Mouse (Mus musculus) stomach, embryonic 16.5 days (tissue): ENCODE measurements at regions not wholly inside any gene's neighbourhood (a gene's known extent, or its start where the extent isn't known, plus 50 kb on each side); places are given as distances from the start of the nearest gene placed in this dataset.

ENCODE experiments used
- ATAC-seq: fragments of 200-750 bp; cut with Nextera tagmentation; 2 replicates; pipeline ENCODE4 v1.8.0; 2017; ENCODE audit warnings: moderate number of reproducible peaks, moderate TSS enrichment; ENCODE audit not compliant: insufficient read depth, low FRiP score
- H3K27ac ChIP-seq: fragments of 300-500 bp; sonication (generic); 2 replicates; pipeline ENCODE4 v1.5.1; 2014; ENCODE audit warnings: low read length
- H3K27me3 ChIP-seq: fragments of 300-500 bp; sonication (generic); 2 replicates; pipeline ENCODE4 v1.6.1; 2014; ENCODE audit warnings: low read length, control low read depth, mixed read lengths; ENCODE audit not compliant: control insufficient read depth, insufficient read depth
- H3K36me3 ChIP-seq: fragments of 300-500 bp; sonication (generic); 2 replicates; pipeline ENCODE4 v1.6.1; 2014; ENCODE audit warnings: low read length; ENCODE audit not compliant: control insufficient read depth, insufficient read depth
- H3K4me1 ChIP-seq: fragments of 300-500 bp; sonication (generic); 2 replicates; pipeline ENCODE4 v1.6.1; 2014; ENCODE audit warnings: low read length, control low read depth, mixed read lengths; ENCODE audit not compliant: control insufficient read depth, insufficient read depth
- H3K4me2 ChIP-seq: fragments of 300-500 bp; sonication (generic); 2 replicates; pipeline ENCODE4 v1.6.1; 2014; ENCODE audit warnings: low read depth, low read length, mixed read lengths
- H3K4me3 ChIP-seq: fragments of 300-500 bp; sonication (generic); replicated peaks from 2 replicates; pipeline ENCODE4 v1.5.1; 2014; ENCODE audit warnings: mild to moderate bottlenecking, low read length
- H3K9ac ChIP-seq: fragments of 300-500 bp; sonication (generic); 2 replicates; pipeline ENCODE4 v1.6.1; 2014; ENCODE audit warnings: low read length
- H3K9me3 ChIP-seq: fragments of 300-500 bp; sonication (generic); replicated peaks from 2 replicates; pipeline ENCODE4 v1.6.1; 2016; ENCODE audit warnings: low read length, control low read depth; ENCODE audit not compliant: control insufficient read depth
- WGBS: fragments of 180-500 bp; shearing (Covaris S2); extraction: QIAGEN DNeasy Blood & Tissue Kit; methylation state at CpG from one replicate; pipeline ENCODE4 v1.1.7; 2014; 5-methylcytosine and 5-hydroxymethylcytosine counted together

DNA sequence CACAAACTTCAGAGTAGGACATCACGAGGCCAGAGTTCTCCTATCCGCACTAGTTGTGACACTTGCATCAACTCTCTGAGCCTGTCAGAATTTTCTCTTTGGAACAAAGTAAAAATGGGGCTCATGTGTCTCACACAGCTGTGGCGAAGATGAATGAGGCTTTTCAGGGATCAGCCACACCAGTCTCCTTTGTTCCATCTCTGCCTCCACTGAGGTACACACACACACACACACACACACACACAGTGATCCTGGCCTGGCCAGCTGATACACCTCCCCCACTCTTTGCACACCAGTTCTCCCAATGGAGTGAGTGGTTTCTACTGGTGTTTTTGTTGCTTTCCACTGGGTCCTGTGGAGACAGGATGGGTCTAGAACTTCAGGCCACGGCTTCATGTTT lies 105.9 kb upstream of the D7Ertd443e start:
- Histone ChIP-seq H3K27me3 (no peaks in the 10 kb centered on the region), H3K9me3 (no peaks in the 10 kb centered on the region), H3K4me2 (no peak overlapping the region), H3K4me3 (no peak overlapping the region), H3K9ac (no peak overlapping the region), H3K36me3 (no peaks in the 10 kb centered on the region), H3K4me1 (no peaks in the 10 kb centered on the region), H3K27ac (no peak overlapping the region)
- no peak for ATAC-seq
- WGBS: 73% methylated on average over 4 of the region's 4 CpGs

DNA sequence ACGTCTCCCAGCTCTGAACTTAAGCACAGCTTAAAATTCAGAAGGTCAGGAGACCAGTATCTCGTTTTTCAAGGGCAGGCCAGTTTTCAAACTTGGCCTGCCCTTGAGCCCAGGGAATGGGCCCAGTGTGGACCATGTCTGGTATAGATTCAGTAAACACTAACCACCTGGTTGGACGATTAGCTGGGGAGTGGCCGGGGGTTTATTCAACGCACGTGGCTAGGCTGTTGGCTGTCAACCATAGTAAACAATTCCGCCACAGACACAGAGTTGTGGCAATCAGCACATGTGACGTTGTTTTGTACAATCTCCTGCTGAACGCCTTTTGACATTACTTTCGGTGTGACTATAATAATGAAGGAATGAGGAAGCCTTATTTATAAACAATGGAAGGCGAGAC lies 111.8 kb upstream of the D7Ertd443e start:
- no peak; the same call in 1 of the 2 replicates for ATAC-seq

DNA sequence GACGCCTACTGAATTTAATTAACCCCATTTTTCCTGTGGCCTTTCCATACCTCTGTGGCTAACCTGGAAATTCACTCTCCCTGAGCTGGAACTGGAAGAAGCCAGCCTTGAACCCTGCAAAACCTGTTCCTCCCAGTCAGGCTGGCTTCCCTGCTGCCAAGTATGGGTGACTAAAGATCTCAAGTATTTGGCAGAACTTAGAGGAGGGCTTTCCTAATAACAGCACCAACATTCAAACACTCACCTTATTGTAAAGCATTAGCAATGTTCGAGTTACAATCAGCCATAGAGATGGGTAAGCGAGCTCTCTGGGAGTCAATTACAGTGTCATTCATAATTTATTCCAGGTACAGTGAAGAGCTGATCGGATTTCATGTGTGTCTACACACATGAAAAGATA lies 112.4 kb upstream of the D7Ertd443e start:
- H3K9ac ChIP-seq: no peak overlapping the region
- H3K36me3 ChIP-seq: no peaks in the 10 kb centered on the region
- WGBS: 47% methylated on average over 4 of the region's 4 CpGs
- ATAC-seq: no peak
- peaks cover 3% of the 10 kb centered on the region; the same call in 1 of the 2 replicates for H3K4me1 ChIP-seq
- H3K27ac ChIP-seq: no peak overlapping the region
- H3K9me3 ChIP-seq: no peaks in the 10 kb centered on the region
- H3K27me3 ChIP-seq: no peaks in the 10 kb centered on the region
- no peak overlapping the region for H3K4me2 ChIP-seq
- no peak overlapping the region for H3K4me3 ChIP-seq

More for the DNA sequence above, 111.8 kb upstream of the D7Ertd443e start:
- Histone ChIP-seq H3K4me3 (no peak overlapping the region), H3K36me3 (no peaks in the 10 kb centered on the region), H3K9ac (no peak overlapping the region), H3K4me2 (no peak overlapping the region), H3K4me1 (peaks cover 3% of the 10 kb centered on the region; the same call in 1 of the 2 replicates), H3K27ac (no peak overlapping the region), H3K27me3 (no peaks in the 10 kb centered on the region), H3K9me3 (no peaks in the 10 kb centered on the region)
- WGBS: 30% methylated on average over 11 of the region's 11 CpGs

DNA sequence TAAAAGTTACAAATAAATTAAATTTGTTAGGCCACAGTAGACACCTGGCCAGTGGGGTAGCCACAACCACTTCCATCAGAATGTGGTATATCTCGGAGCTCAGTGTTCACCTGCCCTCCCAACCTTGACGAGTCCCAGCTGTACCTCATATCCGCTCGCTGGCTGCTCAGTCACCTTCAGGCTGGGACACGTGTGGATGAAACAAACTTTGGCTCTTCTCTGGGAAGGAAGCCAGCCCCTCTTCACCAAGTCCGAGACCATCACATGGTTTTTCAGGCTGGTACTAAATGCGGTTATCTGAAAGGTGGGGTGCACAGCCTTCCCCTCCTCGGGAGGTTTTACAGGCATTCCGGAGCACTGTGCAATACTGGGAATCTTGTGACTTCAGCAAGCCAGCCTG lies 113.3 kb upstream of the D7Ertd443e start:
- no peaks in the 10 kb centered on the region for H3K27me3 ChIP-seq
- no peak for ATAC-seq
- H3K4me3 ChIP-seq: no peak overlapping the region
- WGBS: 37% methylated on average over 9 of the region's 9 CpGs
- H3K4me2 ChIP-seq: no peak overlapping the region; the same call in 1 of the 2 replicates
- no peak overlapping the region for H3K27ac ChIP-seq
- peaks cover 3% of the 10 kb centered on the region; the same call in 1 of the 2 replicates for H3K4me1 ChIP-seq
- no peaks in the 10 kb centered on the region for H3K9me3 ChIP-seq
- no peak overlapping the region for H3K9ac ChIP-seq
- H3K36me3 ChIP-seq: no peaks in the 10 kb centered on the region

DNA sequence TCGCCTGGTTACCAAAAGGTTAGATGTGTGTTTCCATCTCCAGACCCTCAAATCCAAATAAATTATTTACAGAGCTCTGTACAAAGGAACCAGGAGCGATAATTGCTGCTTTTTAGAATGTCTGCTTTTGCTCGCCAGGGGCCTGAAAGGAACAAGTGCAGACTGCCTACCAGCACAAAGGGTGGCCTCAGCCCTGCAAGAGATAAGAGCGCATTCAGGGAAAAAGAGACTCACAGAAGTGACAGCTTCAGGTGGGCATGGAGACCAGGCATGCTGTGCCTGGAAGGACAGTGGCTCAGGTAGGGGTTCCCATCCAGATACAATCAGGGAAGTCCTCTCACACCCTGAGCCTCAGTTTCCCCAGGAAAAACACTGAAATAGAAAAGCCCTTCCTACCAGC lies 114.0 kb upstream of the D7Ertd443e start:
- Histone ChIP-seq H3K27me3 (no peaks in the 10 kb centered on the region), H3K4me3 (no peak overlapping the region), H3K27ac (no peak overlapping the region), H3K4me2 (no peak overlapping the region), H3K9me3 (no peaks in the 10 kb centered on the region), H3K36me3 (no peaks in the 10 kb centered on the region), H3K4me1 (peaks cover 3% of the 10 kb centered on the region; the same call in 1 of the 2 replicates), H3K9ac (no peak overlapping the region)
- WGBS: 34% methylated on average over 4 of the region's 4 CpGs
- no peak for ATAC-seq

DNA sequence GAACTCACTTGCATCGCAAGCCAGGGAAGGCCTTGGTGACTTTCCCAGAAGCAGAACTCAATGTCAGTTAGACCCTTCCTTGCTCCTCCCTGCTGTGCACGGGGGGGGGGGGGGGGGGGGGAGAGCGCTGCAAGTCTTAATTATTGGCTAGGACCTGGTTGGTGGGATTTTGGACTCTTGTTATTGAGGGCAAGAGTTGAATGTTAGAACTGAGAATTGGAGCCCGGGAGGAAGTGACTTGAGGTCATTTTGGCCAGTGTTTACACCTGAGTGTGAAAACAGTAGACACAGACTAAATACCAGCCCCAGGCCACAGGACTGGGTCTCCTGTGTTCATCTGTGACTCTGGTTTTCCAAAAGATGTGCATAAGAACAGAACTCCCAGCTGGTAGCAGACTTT lies 114.7 kb upstream of the D7Ertd443e start:
- H3K9ac ChIP-seq: no peak overlapping the region
- peaks cover 3% of the 10 kb centered on the region; the same call in 1 of the 2 replicates for H3K4me1 ChIP-seq
- no peak overlapping the region for H3K4me2 ChIP-seq
- no peaks in the 10 kb centered on the region for H3K36me3 ChIP-seq
- H3K27me3 ChIP-seq: no peaks in the 10 kb centered on the region
- no peak overlapping the region for H3K27ac ChIP-seq
- WGBS: 46% methylated on average over 4 of the region's 4 CpGs
- H3K4me3 ChIP-seq: no peak overlapping the region
- no peak for ATAC-seq
- H3K9me3 ChIP-seq: no peaks in the 10 kb centered on the region

DNA sequence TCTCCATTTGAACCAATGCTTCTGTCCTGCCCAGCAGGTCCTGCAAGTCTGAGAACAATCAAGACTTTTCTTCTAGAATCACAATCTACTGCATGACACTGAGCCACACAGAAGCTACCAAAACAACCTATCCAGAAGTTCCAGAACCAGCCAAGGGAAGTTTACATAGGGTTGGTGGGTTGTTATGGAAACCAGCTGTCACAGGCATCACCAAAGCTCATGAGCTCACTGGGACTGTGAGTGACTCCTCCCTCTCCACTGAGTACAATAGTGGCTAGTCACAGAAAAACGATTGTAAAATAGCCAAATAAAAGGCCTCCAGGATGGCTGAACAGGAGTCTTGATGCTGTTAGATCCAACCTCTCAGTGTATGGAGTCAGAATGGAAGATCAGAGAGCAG lies 115.6 kb upstream of the D7Ertd443e start:
- H3K36me3 ChIP-seq: no peaks in the 10 kb centered on the region
- H3K4me2 ChIP-seq: no peak overlapping the region
- H3K9me3 ChIP-seq: no peaks in the 10 kb centered on the region
- 13% methylated on average over 1 of the region's 1 CpGs for WGBS
- H3K27me3 ChIP-seq: no peaks in the 10 kb centered on the region
- H3K4me1 ChIP-seq: peaks cover 3% of the 10 kb centered on the region; the same call in 1 of the 2 replicates
- H3K4me3 ChIP-seq: no peak overlapping the region
- H3K9ac ChIP-seq: no peak overlapping the region
- no peak overlapping the region for H3K27ac ChIP-seq
- ATAC-seq: no peak; the same call in 1 of the 2 replicates

DNA sequence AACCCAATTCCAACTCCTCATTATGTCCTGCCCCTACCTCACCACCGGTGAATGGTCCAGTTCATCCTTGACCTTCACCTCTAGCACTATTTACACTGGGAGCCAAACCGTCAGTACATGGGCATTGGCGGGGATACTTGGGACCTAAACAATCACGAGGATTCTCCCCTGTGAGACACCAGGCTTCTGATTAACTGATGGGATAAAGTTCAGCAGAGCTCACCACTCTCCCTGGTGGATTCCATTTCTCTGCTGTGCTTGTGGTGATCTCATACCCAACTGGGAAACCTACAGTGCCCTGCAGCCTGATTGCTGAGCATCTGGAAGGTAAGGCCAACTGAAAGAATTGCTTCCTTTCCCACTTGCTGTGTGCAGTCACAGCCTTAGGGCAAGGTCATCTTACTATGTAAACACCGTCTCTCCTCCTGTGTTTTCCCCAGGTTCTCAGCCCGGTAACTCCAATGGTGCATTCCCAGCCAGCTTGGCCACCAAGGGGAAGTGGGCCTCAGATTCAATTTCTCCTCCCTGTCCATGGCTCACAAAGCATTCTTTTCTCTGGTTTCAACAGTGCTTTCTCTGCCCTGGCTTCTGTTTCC lies 125.0 kb upstream of the D7Ertd443e start:
- Histone ChIP-seq H3K9me3 (no peaks in the 10 kb centered on the region), H3K4me3 (no peak overlapping the region), H3K27me3 (no peaks in the 10 kb centered on the region), H3K9ac (no peak overlapping the region), H3K36me3 (no peaks in the 10 kb centered on the region), H3K27ac (no peak overlapping the region), H3K4me2 (no peak overlapping the region), H3K4me1 (no peaks in the 10 kb centered on the region)
- 51% methylated on average over 6 of the region's 6 CpGs for WGBS
- ATAC-seq: no peak

DNA sequence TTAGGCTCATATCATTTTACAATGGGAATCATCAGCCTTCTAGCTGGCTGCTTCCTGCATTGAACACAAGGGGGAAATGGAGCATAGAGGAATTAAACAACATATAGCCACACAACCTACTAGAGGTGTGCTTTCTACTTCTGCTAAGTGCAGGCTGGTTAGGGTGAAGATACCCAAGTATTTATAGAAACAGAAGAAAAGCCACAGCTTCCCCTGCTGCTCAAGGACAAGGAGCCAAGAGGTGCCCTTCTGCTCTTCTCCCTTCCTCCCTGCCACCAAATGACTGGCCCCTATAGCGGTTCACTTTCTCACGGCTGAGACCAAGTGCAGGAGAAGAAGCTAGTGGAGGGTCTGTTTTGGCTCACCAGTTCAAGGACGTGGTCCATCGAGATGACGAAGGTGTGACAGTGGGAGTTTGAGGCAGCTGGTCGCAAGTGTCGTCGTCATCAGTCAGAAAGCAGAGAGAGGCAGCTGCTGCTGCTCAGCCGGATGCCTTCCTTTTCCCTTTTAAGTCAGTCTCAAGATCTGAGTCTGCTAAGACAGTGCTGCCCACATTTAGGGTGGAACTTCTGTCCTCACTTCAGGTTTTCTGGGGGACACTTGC lies 134.0 kb upstream of the D7Ertd443e start:
- H3K4me2 ChIP-seq: no peak overlapping the region
- WGBS: 72% methylated on average over 9 of the region's 9 CpGs
- no peak overlapping the region for H3K27ac ChIP-seq
- no peaks in the 10 kb centered on the region for H3K9me3 ChIP-seq
- H3K36me3 ChIP-seq: no peaks in the 10 kb centered on the region
- H3K4me1 ChIP-seq: no peaks in the 10 kb centered on the region
- no peak overlapping the region for H3K9ac ChIP-seq
- no peaks in the 10 kb centered on the region for H3K27me3 ChIP-seq
- H3K4me3 ChIP-seq: no peak overlapping the region
- ATAC-seq: no peak
